In the genomic region with DNA sequence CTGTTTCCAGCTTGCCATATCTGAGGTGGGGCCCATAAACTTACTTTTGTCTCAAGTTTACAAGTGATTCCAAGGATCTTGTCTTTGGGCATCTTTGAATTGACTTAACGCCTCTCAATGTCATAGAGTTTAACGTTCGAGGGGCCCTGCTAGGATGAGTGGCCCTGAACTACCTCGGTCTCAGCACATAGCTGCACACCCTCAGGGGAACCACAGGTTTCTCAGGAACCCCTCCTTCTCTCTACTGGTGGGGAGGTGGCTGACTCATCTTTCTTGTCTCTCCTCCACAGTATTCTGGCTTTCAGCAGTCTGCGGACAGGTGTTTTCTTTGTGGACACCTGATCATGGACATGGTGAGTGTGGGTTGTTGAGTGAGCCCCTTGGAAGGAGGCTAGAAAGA, we compare ENCODE assay signal across 23 mouse cellular contexts. TPM values are rescaled to one million over a fixed set of nuclear protein-coding genes. Genes with fewer than 3 reads are reported as not detected.
DNase-seq lines count a peak whose midpoint lies in the region; ATAC-seq and TF ChIP-seq lines count a peak whose summit lies in the region.
"Had no signal": no experiment of that assay in that cellular context is flagged by ENCODE, and none has a peak within 500 bp of the region (broad histone marks: within the 10 kb centered on the region; RNA-seq: fewer than 3 reads in every experiment).

No protein-coding gene starts in this region.

- no peak overlapping the region for H3K9ac ChIP-seq in kidney, embryonic 14.5 days (ENCODE audit: low read depth, low read length)
- H3K9ac ChIP-seq in lung, postnatal 0 days (replicated peaks; ENCODE audit: low read depth), result no peak overlapping the region
- H3K9ac ChIP-seq: forebrain, embryonic 15.5 days; heart, embryonic 15.5 days; hindbrain, embryonic 13.5 days; lung, embryonic 14.5 days; neural tube, embryonic 12.5 days had no signal

- H3K4me2 ChIP-seq in kidney, embryonic 14.5 days (replicated peaks; ENCODE audit: low read depth, low read length), result no peak overlapping the region
- H3K4me2 ChIP-seq in lung, postnatal 0 days (replicated peaks; ENCODE audit: low read depth, low read length), result no peak overlapping the region
- H3K4me2 ChIP-seq: forebrain, embryonic 15.5 days; heart, embryonic 15.5 days; hindbrain, embryonic 13.5 days; lung, embryonic 14.5 days; neural tube, embryonic 12.5 days had no signal

- peaks cover 26% of the 10 kb centered on the region for H3K36me3 ChIP-seq in kidney, embryonic 14.5 days (ENCODE audit: control insufficient read depth, insufficient read depth, low read length)
- H3K36me3 ChIP-seq in lung, postnatal 0 days (ENCODE audit: insufficient read depth, low read length), result peaks cover 17% of the 10 kb centered on the region
- H3K36me3 ChIP-seq: forebrain, embryonic 15.5 days had no signal

- WGBS in kidney, embryonic 14.5 days, result 82% methylated on average over 5 of the region's 5 CpGs
- 58% methylated on average over 5 of the region's 5 CpGs for WGBS in lung, postnatal 0 days

- TF ChIP-seq EP300 in lung, postnatal 0 days (IDR thresholded peaks at IDR 0.05), result no peak

- 0 out of 2 replicates have a peak overlapping the region, but pooled peaks have one; percentile 42 for H3K27ac ChIP-seq in kidney, embryonic 14.5 days (ENCODE audit: low read depth, low read length)
- H3K27ac ChIP-seq in lung, postnatal 0 days (ENCODE audit: low read length), result peak overlapping the region; percentile 59; the same call in 1 of the 2 replicates
- H3K27ac ChIP-seq: embryonic facial prominence, embryonic 10.5 days; forebrain, embryonic 15.5 days; heart, embryonic 15.5 days; hindbrain, embryonic 13.5 days; neural tube, embryonic 12.5 days had no signal

- no peak for ATAC-seq in CD4-positive, CD25-positive, alpha-beta regulatory T cell, adult 4 months
- no peak for ATAC-seq in kidney, embryonic 14.5 days (ENCODE audit: low FRiP score, low TSS enrichment)
- no peak for ATAC-seq in lung, postnatal 0 days
- ATAC-seq: forebrain, embryonic 15.5 days had no signal

- no peak for TF ChIP-seq CTCF in lung, postnatal 0 days (IDR thresholded peaks at IDR 0.05)

- no peak overlapping the region for H3K4me3 ChIP-seq in kidney, embryonic 14.5 days (ENCODE audit: low read length)
- H3K4me3 ChIP-seq in lung, postnatal 0 days (ENCODE audit: low read depth, low read length), result no peak overlapping the region
- H3K4me3 ChIP-seq: embryonic facial prominence, embryonic 10.5 days; forebrain, embryonic 15.5 days; heart, embryonic 15.5 days; hindbrain, embryonic 13.5 days; layer of hippocampus, adult 2 months; neural tube, embryonic 12.5 days had no signal

- H3K27me3 ChIP-seq in kidney, embryonic 14.5 days (ENCODE audit: control insufficient read depth, insufficient read depth, low read length), result no peaks in the 10 kb centered on the region
- no peaks in the 10 kb centered on the region for H3K27me3 ChIP-seq in lung, postnatal 0 days (replicated peaks; ENCODE audit: insufficient read depth, low read length)
- H3K27me3 ChIP-seq: forebrain, embryonic 15.5 days; heart, embryonic 15.5 days; hindbrain, embryonic 13.5 days; neural tube, embryonic 12.5 days had no signal

- DNase-seq in CD4-positive, CD25-positive, alpha-beta regulatory T cell, adult 2 months (ENCODE audit: low read depth, low spot score), result peak; percentile 25
- DNase-seq in kidney, postnatal 4 days, result no peak
- no peak for DNase-seq in lung, postnatal 0 days (ENCODE audit: low spot score)
- DNase-seq in lung, postnatal 36 days, result no peak
- DNase-seq in left cerebral cortex, adult 18-20 months (ENCODE audit: low spot score in 2 of 2), result no peak
- DNase-seq: adrenal gland, adult 2 months; cerebellum, adult 11 months; cerebellum, adult 9-11 months; gastrocnemius, postnatal 36 days; heart, postnatal 36 days; lung, embryonic 14.5 days; lung, postnatal 4 days; midbrain, embryonic 14.5 days; right cerebral cortex, postnatal 14 days; thymus, postnatal 25 days had no signal

- 0 out of 2 replicates have a peak, but pooled peaks cover 3% of the 10 kb centered on the region for H3K4me1 ChIP-seq in kidney, embryonic 14.5 days (ENCODE audit: control insufficient read depth, insufficient read depth, low read length)
- H3K4me1 ChIP-seq in lung, postnatal 0 days (ENCODE audit: insufficient read depth, low read depth, low read length), result peaks cover 8% of the 10 kb centered on the region
- H3K4me1 ChIP-seq: embryonic facial prominence, embryonic 10.5 days; forebrain, embryonic 15.5 days; neural tube, embryonic 12.5 days had no signal

- H3K9me3 ChIP-seq in kidney, embryonic 14.5 days (ENCODE audit: control insufficient read depth, low read length), result no peaks in the 10 kb centered on the region
- no peaks in the 10 kb centered on the region for H3K9me3 ChIP-seq in lung, postnatal 0 days (ENCODE audit: low read length)
- H3K9me3 ChIP-seq: embryonic facial prominence, embryonic 10.5 days; forebrain, embryonic 15.5 days; heart, embryonic 15.5 days; hindbrain, embryonic 13.5 days; neural tube, embryonic 12.5 days had no signal

RNA-seq across cellular contexts. Expression of a gene that starts 18.6 kb away (rescaled TPM):
- 10 to 100 TPM; 46.0 to 55.2 TPM for polyA plus RNA-seq in CD4-positive, CD25-positive, alpha-beta regulatory T cell, adult 4 months (2017; shearing (Covaris generic))
- 37.5 and 56.3 TPM in 2 replicates for polyA plus RNA-seq in kidney, embryonic 14.5 days (2014; fragmentation: Nextera tagmentation; extraction: Ambion mirVana)
- polyA plus RNA-seq in lung, postnatal 0 days (2015; fragmentation: Nextera tagmentation; extraction: Ambion mirVana), result 38.6 and 41.2 TPM in 2 replicates
- total RNA-seq in left cerebral cortex, adult 18-20 months (2021), result 10 to 100 TPM; 69.3 to 70.2 TPM

RNA-seq across cellular contexts. Expression of a gene that starts 32.4 kb away (rescaled TPM):
- polyA plus RNA-seq in CD4-positive, CD25-positive, alpha-beta regulatory T cell, adult 4 months (2017; shearing (Covaris generic)), result 10 to 100 TPM; 37.6 to 41.0 TPM
- 36.7 and 55.9 TPM in 2 replicates for polyA plus RNA-seq in kidney, embryonic 14.5 days (2014; fragmentation: Nextera tagmentation; extraction: Ambion mirVana)
- polyA plus RNA-seq in lung, postnatal 0 days (2015; fragmentation: Nextera tagmentation; extraction: Ambion mirVana), result 56.3 and 61.9 TPM in 2 replicates
- total RNA-seq in left cerebral cortex, adult 18-20 months (2021), result 1 to 10 TPM; 5.9 to 6.4 TPM
